7 mouse cellular contexts compared by ENCODE assay signal in the genomic region with DNA sequence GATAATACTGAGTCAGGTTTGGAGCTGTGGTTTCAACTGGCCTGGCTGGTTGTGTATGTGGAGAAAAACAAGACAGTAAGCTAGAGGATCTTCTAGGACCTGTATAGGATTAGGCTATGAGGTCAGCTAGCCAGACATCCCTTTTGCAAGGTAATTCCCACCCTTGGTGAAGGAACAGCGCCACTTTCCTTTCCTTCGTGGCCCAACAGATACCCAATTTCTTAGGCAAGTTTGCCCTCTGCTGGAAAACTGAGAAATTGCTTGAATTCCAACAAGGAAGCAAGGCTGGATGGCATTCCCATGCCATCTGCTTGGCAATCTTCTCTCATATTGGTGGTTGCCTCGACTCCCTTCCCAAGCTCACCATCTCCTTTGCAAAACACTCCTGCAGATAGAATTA.
A peak's percentile ranks its signal among the peaks of the same experiment; 100 is the strongest.
DNase-seq lines count a peak whose midpoint lies in the region; ATAC-seq and TF ChIP-seq lines count a peak whose summit lies in the region.

No protein-coding gene starts in this region.

- peak; percentile 66 for ATAC-seq in forebrain, embryonic 12.5 days (ENCODE audit: low FRiP score)
- no peak for ATAC-seq in intestine, postnatal 0 days
- peak; percentile 30 for ATAC-seq in neural tube, embryonic 12.5 days (ENCODE audit: low FRiP score, low read depth)
- ATAC-seq in erythroid progenitor cell, adult 5-6 weeks (replicated peaks; ENCODE audit: low FRiP score, poor library complexity, severe bottlenecking), result no peak

- peaks cover 16% of the 10 kb centered on the region for H3K4me1 ChIP-seq in forebrain, embryonic 12.5 days
- H3K4me1 ChIP-seq in intestine, postnatal 0 days (replicated peaks; ENCODE audit: control insufficient read depth, insufficient read depth, low read length), result no peaks in the 10 kb centered on the region
- H3K4me1 ChIP-seq in neural tube, embryonic 12.5 days, result peaks cover 15% of the 10 kb centered on the region

- intact Hi-C loops in left cerebral cortex, postnatal 14 days (cut with DNase I), result loop anchor here (2.0 to 10.0 kb wide), 5 partner anchors 37 to 1759 kb away; no protein-coding TSS in a partner anchor

- peaks cover 27% of the 10 kb centered on the region for H3K27me3 ChIP-seq in forebrain, embryonic 12.5 days
- H3K27me3 ChIP-seq in intestine, postnatal 0 days (replicated peaks; ENCODE audit: control insufficient read depth, insufficient read depth, low read length), result peaks cover 42% of the 10 kb centered on the region
- no peaks in the 10 kb centered on the region for H3K27me3 ChIP-seq in neural tube, embryonic 12.5 days (replicated peaks)

- no peak overlapping the region for H3K4me2 ChIP-seq in forebrain, embryonic 12.5 days
- H3K4me2 ChIP-seq in intestine, postnatal 0 days (replicated peaks; ENCODE audit: low read depth), result no peak overlapping the region
- H3K4me2 ChIP-seq in neural tube, embryonic 12.5 days (replicated peaks), result no peak overlapping the region

- 6% methylated on average over 3 of the region's 3 CpGs for WGBS in forebrain, embryonic 12.5 days
- 3% methylated on average over 3 of the region's 3 CpGs for WGBS in intestine, postnatal 0 days
- 13% methylated on average over 3 of the region's 3 CpGs for WGBS in neural tube, embryonic 12.5 days

- peak; percentile 89 for TF ChIP-seq CTCF in intestine, postnatal 0 days (IDR thresholded peaks at IDR 0.05; ENCODE audit: low read depth)

- no peak overlapping the region for H3K9ac ChIP-seq in forebrain, embryonic 12.5 days
- H3K9ac ChIP-seq in intestine, postnatal 0 days (ENCODE audit: low read depth, low read length), result no peak overlapping the region
- no peak overlapping the region for H3K9ac ChIP-seq in neural tube, embryonic 12.5 days

- DNase-seq in ES-CJ7 (ENCODE audit: low read depth, low spot score), result peak; percentile 68
- peak; percentile 73 for DNase-seq in adrenal gland, postnatal 10 days
- DNase-seq in left cerebral cortex, postnatal 14 days (ENCODE audit: low spot score in 2 of 2), result peak; percentile 87 to 89

- no peak overlapping the region for H3K4me3 ChIP-seq in forebrain, embryonic 12.5 days (replicated peaks)
- no peak overlapping the region for H3K4me3 ChIP-seq in intestine, postnatal 0 days (ENCODE audit: low read depth, low read length)
- H3K4me3 ChIP-seq in neural tube, embryonic 12.5 days, result no peak overlapping the region

- no peaks in the 10 kb centered on the region for H3K9me3 ChIP-seq in forebrain, embryonic 12.5 days
- no peaks in the 10 kb centered on the region for H3K9me3 ChIP-seq in intestine, postnatal 0 days (ENCODE audit: control insufficient read depth)
- 0 out of 2 replicates have a peak, but pooled peaks cover 3% of the 10 kb centered on the region for H3K9me3 ChIP-seq in neural tube, embryonic 12.5 days

- H3K27ac ChIP-seq in forebrain, embryonic 12.5 days, result no peak overlapping the region
- no peak overlapping the region for H3K27ac ChIP-seq in intestine, postnatal 0 days (ENCODE audit: low read depth, low read length)
- no peak overlapping the region for H3K27ac ChIP-seq in neural tube, embryonic 12.5 days

- H3K36me3 ChIP-seq in forebrain, embryonic 12.5 days (replicated peaks), result no peaks in the 10 kb centered on the region
- no peaks in the 10 kb centered on the region for H3K36me3 ChIP-seq in intestine, postnatal 0 days (ENCODE audit: control insufficient read depth, insufficient read depth)
- H3K36me3 ChIP-seq in neural tube, embryonic 12.5 days, result no peaks in the 10 kb centered on the region

Comparison
In these comparisons a context has a peak if more than half of its experiments do, and no peak if none do; other contexts are left out.
1. ATAC-seq: peak in forebrain, embryonic 12.5 days (single experiment) and neural tube, embryonic 12.5 days (single experiment); none in intestine, postnatal 0 days (single experiment) and erythroid progenitor cell, adult 5-6 weeks (single experiment).
2. Peak in every context shown above with its lines, with median percentiles within 50 percentile points of each other: DNase-seq.